Mouse (Mus musculus) small intestine, adult 2 months (tissue): Measurements from ENCODE around the gene Clcf1. TPM values are rescaled to one million over a fixed set of nuclear protein-coding genes. Genes with fewer than 3 reads are reported as not detected.
"Not testable (repeated sequence)": the region's sequence is repeated elsewhere in the genome, so short reads cannot be mapped to it uniquely, and the experiment has no call there.

Source experiments
- H3K27ac ChIP-seq: fragments of 200-500 bp; 2 replicates; pipeline ENCODE4 v1.5.1; 2012; ENCODE audit warnings: low read depth, low read length, control low read depth, inconsistent platforms; ENCODE audit not compliant: insufficient read depth
- H3K27me3 ChIP-seq: fragments of 200-500 bp; 2 replicates; pipeline ENCODE4 v1.6.1; 2012; ENCODE audit warnings: mild to moderate bottlenecking, moderate library complexity, low read length, inconsistent platforms; ENCODE audit not compliant: control insufficient read depth, insufficient read depth
- H3K36me3 ChIP-seq: fragments of 200-500 bp; 2 replicates; pipeline ENCODE4 v1.6.1; 2012; ENCODE audit warnings: mild to moderate bottlenecking, low read length, control low read depth, inconsistent platforms; ENCODE audit not compliant: control insufficient read depth, insufficient read depth
- H3K4me1 ChIP-seq: fragments of 200-500 bp; 2 replicates; pipeline ENCODE4 v1.6.1; 2012; ENCODE audit warnings: low read length, inconsistent platforms, mixed read lengths; ENCODE audit not compliant: control insufficient read depth, insufficient read depth, insufficient read length
- H3K4me3 ChIP-seq: fragments of 200-500 bp; 2 replicates; pipeline ENCODE4 v1.5.1; 2012; ENCODE audit warnings: low read depth, mild to moderate bottlenecking, control low read depth, inconsistent platforms, low read length, moderate library complexity
- CTCF ChIP-seq: fragments of 200-500 bp; IDR thresholded peaks from 2 replicates; pipeline ENCODE4 v1.5.1; 2012; ENCODE audit warnings: low read depth, mild to moderate bottlenecking, control low read depth, inconsistent platforms, low read length, moderate library complexity, mixed read lengths; ENCODE audit not compliant: insufficient replicate concordance, insufficient read length; ENCODE audit errors: extremely low read depth
- POLR2A ChIP-seq: fragments of 200-500 bp; IDR thresholded peaks from 2 replicates; pipeline ENCODE4 v1.6.1; 2012; ENCODE audit warnings: low read depth, mild to moderate bottlenecking, control low read depth, inconsistent platforms, low read length, moderate library complexity
- WGBS: fragments of 180-500 bp; shearing (Covaris S2); methylation state at CpG from one replicate; pipeline ENCODE4 v1.1.7; 2018; 5-methylcytosine and 5-hydroxymethylcytosine counted together
- polyA plus RNA-seq: library from polyadenylated mRNA; depleted of rRNA; stranded (reverse); fragments of >200 nt; gene quantifications from 2 replicates; pipeline ENCODE4 v1.2.3, GENCODE M21; 2012

Clcf1 gene
- polyA plus RNA-seq, 1 experiment, result 12.4 TPM

DNA sequence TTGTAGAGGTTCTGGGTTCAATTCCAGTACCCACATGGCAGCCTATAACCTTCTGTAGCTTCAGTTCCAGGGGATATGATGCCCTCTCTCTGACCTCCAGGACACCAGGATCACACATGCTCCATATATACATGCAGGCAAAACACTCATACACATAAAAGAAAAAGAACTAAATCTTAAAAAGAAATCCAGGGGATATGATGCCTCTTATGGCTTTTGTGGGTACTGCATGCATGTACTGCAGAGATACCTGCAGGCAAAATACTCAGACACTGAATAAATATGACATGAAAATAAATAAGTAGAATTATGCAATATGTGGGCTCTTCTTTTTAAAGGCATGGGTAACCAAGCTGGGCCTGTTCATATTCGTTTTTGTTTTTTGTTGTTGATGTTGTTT, 33.0 kb downstream of the Clcf1 start:
- H3K4me3 ChIP-seq, result no peak overlapping the region
- no peaks in the 10 kb centered on the region for H3K27me3 ChIP-seq
- TF ChIP-seq POLR2A, result no peak
- no peak for TF ChIP-seq CTCF
- H3K36me3 ChIP-seq, result no peaks in the 10 kb centered on the region
- H3K27ac ChIP-seq, result no peak overlapping the region
- H3K4me1 ChIP-seq, result peaks cover 6% of the 10 kb centered on the region; the same call in 1 of the 2 replicates
- WGBS, result 65% methylated on average over 1 of the region's 1 CpGs

DNA sequence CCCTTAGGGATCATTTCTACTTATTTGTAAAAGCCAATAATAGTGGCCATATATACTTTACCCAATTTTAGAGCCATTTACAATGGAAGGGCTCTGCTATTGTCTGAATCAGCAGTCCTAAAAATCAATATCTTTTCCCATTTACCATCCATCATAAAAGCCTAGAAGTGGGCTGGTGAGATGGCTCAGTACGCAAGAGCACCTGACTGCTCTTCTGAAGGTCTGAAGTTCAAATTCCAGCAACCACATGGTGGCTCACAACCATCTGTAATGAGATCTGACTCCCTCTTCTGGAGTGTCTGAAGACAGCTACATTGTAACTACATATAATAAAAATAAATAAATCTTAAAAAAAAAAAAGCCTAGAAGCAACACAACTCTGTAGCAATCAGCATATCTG, 34.6 kb downstream of the Clcf1 start:
- H3K27me3 ChIP-seq, H3K27ac ChIP-seq, H3K36me3 ChIP-seq, H3K4me1 ChIP-seq, H3K4me3 ChIP-seq: not testable (repeated sequence)
- WGBS, result 26% methylated on average over 1 of the region's 1 CpGs

DNA sequence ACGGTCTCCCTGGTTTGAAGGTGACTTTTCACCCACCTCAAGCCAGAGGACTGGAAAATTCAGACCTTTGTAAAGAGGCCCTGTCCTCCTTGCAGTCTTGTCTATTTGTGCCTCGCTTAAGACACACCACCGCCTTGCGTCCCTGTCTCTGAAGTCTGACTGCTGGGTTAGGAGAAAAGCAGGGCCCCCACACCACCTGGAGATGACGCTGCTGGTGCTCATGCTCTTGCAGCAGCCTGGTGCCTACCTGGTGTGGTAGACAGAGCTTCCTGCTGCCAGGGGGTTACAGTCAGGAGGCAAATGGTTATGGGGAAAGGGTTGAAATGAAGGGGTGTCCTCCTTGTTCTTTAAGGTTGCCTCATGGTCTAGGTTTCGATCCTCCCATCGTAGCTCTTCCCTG, 40.2 kb downstream of the Clcf1 start:
- H3K36me3 ChIP-seq, result no peaks in the 10 kb centered on the region

DNA sequence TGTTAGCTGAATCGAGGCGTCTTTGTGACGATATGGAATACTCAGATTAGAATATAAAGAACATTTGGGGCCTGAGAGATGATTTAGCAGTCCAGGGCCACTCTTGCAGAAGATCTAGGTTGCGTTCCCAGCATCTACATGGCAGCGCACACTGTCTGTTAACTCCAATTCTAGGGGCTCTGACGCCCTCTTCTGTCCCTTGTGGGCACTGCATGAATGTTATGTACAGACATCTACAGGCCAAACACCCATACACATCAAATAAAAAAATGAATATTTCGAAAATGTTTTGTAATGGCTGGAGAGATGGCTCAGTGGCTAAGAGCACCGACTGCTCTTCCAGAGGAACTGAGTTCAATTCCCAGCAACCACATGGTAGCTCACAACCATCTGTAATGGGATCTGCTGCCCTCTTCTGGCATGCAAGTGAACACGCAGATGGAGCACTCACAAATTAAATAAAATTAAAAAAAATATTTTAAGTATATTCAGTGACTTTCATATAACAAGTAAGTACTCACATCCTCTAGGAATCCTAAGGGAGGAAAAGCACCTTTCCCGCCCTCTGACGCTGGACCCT, 41.6 kb downstream of the Clcf1 start:
- peaks cover 5% of the 10 kb centered on the region; the same call in 1 of the 2 replicates for H3K4me1 ChIP-seq
- TF ChIP-seq POLR2A (no peak), CTCF (peak; percentile 39; the same call in 1 of the 2 replicates)
- no peaks in the 10 kb centered on the region for H3K36me3 ChIP-seq
- H3K27me3 ChIP-seq, result no peaks in the 10 kb centered on the region
- 84% methylated on average over 11 of the region's 11 CpGs for WGBS
- H3K4me3 ChIP-seq, result no peak overlapping the region
- no peak overlapping the region for H3K27ac ChIP-seq

More for the DNA sequence above, 40.2 kb downstream of the Clcf1 start:
- TF ChIP-seq POLR2A, result no peak
- no peak for TF ChIP-seq CTCF
- Histone ChIP-seq H3K4me3 (no peak overlapping the region), H3K4me1 (peaks cover 2% of the 10 kb centered on the region; the same call in 1 of the 2 replicates), H3K27me3 (no peaks in the 10 kb centered on the region), H3K27ac (no peak overlapping the region)
- WGBS, result 91% methylated on average over 7 of the region's 7 CpGs

DNA sequence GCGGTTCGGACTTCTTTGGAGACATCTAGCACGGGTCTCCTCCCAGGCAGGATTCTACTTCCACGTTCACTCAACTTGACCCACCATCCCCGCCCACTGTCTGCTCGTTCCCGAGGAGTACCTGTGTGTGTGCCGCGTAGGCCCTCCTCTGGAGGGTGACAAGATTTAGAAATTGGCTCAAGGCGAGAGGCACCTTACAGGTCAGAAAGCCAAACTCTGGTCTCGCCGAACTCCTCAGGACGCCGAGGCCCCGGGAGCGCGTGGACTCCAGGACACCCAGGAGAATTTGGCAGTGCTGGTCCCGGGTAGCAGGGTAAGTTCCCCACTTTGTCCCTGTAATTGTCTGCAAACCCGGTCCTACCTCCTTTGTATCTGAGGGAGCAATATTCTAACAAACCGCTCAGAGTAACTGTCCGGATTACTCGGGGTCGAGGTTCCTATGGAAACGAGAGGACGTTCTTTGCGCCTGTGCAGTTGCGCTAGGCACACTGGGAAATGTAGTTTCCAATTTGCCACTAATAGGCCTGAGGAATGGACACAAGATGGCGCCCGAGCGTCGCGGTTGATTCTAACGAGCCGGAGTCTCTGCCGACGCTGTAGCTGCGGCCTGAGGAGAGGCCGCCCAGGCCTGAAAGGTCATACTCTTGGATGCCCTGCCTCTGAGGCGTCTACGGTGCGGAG, 43.3 kb downstream of the Clcf1 start:
- Histone ChIP-seq H3K4me1 (peaks cover 9% of the 10 kb centered on the region), H3K4me3 (peak overlapping the region; percentile 77), H3K27me3 (no peaks in the 10 kb centered on the region), H3K36me3 (0 out of 2 replicates have a peak, but pooled peaks cover 4% of the 10 kb centered on the region), H3K27ac (peak overlapping the region; percentile 61)
- under 1% methylated on average over 41 of the region's 41 CpGs for WGBS
- TF ChIP-seq CTCF (peak; percentile 93), POLR2A (peak; percentile 27; the same call in 1 of the 2 replicates)

DNA sequence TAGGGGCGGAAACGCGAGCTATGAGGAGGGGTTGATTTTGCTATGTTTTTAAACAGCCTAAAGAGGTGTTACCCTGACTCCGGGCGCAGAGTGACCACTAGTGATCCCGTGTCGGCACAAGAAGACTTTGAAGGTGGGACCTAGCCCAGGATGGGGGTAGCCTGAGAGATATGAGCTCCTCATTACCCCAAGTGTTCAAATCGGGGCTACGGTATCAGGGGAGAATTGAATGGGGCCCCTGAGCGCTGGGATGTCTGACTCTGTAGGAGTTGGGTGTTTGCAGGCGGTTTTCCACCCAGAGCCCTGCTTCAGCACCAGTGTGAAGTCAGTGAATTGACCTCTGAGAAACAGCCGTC, 43.8 kb downstream of the Clcf1 start:
- Histone ChIP-seq H3K27me3 (no peaks in the 10 kb centered on the region), H3K36me3 (0 out of 2 replicates have a peak, but pooled peaks cover 5% of the 10 kb centered on the region), H3K4me1 (peaks cover 9% of the 10 kb centered on the region), H3K4me3 (peak overlapping the region; percentile 77), H3K27ac (peak overlapping the region; percentile 61)
- TF ChIP-seq CTCF (no peak), POLR2A (no peak)
- 22% methylated on average over 12 of the region's 12 CpGs for WGBS

DNA sequence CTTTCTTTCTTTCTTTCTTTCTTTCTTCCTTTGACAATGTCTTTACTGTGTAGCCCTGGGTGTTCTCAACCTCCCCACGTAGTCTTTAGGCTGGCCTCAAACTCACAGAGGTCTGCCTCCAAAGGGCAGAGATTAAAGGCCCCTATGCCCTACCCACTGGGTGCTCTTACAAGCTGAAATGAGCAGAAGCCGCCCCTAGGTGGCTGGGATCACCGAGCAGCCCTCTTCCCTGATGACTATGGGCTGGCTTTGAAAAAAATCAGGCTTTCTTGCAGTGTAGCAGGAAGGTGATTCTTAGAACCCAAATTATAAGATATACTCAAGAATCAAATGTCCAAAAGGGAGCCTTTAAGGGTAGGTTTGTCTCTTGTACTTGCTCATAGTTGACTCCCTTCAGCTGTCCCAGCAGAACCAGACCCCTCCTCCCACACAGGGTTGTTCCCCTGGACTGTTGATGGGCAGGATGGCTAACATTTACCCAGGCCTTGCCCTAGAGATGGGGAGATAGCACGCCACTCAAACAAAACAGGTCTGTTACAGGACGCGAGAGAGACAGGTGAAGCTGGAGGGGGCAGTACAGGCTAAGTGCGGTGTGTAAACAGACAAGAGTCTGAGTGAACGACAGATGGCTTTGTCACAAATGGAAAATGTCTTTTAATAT, 47.1 kb downstream of the Clcf1 start:
- peaks cover 9% of the 10 kb centered on the region for H3K4me1 ChIP-seq
- no peak overlapping the region for H3K4me3 ChIP-seq
- TF ChIP-seq POLR2A (no peak), CTCF (0 out of 2 replicates have a peak, but pooled peaks have one; percentile 11)
- 41% methylated on average over 8 of the region's 8 CpGs for WGBS
- peaks cover 36% of the 10 kb centered on the region for H3K36me3 ChIP-seq
- no peaks in the 10 kb centered on the region for H3K27me3 ChIP-seq
- no peak overlapping the region for H3K27ac ChIP-seq
